Mouse (Mus musculus): ENCODE measurements around the gene Rab11fip3. TPM values are rescaled to one million over a fixed set of nuclear protein-coding genes. Genes with fewer than 3 reads are reported as not detected.
A peak's percentile ranks its signal among the peaks of the same experiment; 100 is the strongest.
"Not testable (repeated sequence)": the region's sequence is repeated elsewhere in the genome, so short reads cannot be mapped to it uniquely, and the experiment has no call there.

Gene Rab11fip3
- polyA plus RNA-seq (2015; fragmentation: Nextera tagmentation; extraction: Ambion mirVana), result 1.8 and 1.9 TPM in 2 replicates

DNA sequence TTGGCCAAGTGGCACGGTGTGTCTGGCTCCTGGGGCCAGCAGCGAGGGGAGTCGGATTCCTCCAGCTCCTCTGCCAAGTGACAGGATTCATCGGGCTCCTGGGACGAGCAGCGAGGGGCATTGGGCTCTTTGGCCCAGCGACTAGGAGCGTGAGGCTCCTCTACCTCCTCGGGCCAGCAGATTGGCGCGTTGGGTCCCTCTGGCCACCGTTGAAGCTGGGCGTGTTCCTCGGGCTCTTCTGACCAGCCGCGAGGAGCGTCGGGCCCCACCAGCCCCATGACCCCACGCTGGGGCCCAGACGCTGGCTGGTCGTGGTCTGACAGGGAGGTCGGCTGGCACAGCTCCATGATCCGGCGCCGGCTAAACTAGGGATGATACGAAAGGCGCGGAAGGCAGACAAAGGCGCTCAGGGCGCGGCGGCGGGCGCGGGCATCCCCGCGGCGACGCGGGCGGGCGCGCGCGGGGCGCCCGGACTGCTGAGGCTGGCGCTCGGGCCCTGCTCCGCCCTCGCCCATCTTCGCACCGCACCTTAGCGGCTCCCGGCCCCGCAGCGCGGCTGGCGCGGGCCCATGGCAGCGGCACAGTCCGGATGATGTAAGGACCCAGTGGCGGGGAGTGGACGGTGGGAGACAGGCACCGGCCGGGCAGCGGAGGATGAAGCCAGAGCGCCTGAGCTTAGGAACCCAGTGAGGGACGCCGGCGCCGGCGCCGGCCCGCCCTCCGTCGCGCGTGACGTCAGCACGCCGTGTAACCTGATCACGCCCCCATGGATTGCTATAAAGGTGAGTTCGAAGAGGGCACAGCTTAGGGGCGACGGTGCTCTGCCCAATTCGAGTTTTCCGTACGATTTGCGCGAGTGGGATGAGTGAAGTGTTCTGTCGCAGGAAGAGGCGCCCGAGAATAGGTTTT is at the start of gene Rab11fip3:
Gene Rab11fip3, minus strand, starts transcription at position 725 of the 909 bp plus-strand sequence.
- peak within 1 kb of the TSS; percentile 71 for H3K9ac ChIP-seq
- H3K4me3 ChIP-seq (replicated peaks), result peak within 1 kb of the TSS; percentile 76
- no peak within 1 kb of the TSS for H3K27ac ChIP-seq
- DNase-seq (peak; percentile 52), ATAC-seq (ENCODE audit: low read depth) (peak; percentile 88)
- peak within 1 kb of the TSS; percentile 96 for H3K4me2 ChIP-seq
- H3K36me3 ChIP-seq, result no peaks in the 10 kb centered on the region
- H3K27me3 ChIP-seq, result peaks cover 76% of the 10 kb centered on the region
- peaks cover 44% of the 10 kb centered on the region for H3K4me1 ChIP-seq (replicated peaks)
- under 1% methylated on average over 84 of the region's 94 CpGs for WGBS (ENCODE audit: insufficient replicate concordance)
- H3K9me3 ChIP-seq (replicated peaks), result 0 out of 2 replicates have a peak, but pooled peaks cover 3% of the 10 kb centered on the region

DNA sequence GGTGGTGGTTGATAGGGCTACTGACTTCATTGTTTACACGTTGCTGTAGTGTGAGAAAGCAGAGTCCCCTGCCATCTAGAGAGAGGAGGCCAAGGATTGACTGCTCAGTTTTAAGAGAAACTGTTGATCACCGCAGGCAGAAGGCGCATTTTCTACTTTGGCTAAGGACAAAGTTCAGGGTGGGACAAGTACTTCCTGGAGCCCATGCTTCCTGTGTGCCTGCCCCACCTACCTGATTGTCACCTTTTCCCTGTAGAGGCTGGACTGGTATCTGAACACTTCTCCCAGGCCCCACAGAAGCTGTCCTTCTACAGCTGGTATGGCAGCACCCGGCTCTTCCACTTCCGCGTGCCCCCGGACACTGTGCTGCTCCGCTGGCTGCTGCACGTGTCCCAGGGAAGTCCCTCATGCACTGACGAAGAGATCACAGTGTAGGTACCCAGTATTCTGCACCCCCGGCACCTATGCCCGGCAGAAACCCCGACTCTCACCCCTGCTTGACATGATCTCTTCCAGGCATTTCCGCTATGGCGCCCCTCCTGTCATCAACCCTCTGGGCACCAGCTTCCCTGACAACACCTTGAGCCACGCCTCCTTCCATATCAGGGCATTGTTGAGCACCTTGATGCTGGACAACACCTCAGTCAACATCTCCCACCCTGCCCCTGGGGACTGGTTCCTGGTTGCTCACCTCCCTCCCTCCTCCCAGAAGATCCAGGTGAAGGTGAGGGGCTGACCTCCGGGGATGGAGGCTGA is 47.3 kb upstream of the Rab11fip3 start:
- ATAC-seq (ENCODE audit: low read depth) (no peak), DNase-seq (no peak)
- WGBS (ENCODE audit: insufficient replicate concordance), result 73% methylated on average over 17 of the region's 17 CpGs
- H3K9me3 ChIP-seq (replicated peaks), result no peaks in the 10 kb centered on the region
- H3K4me3 ChIP-seq (replicated peaks), result no peak overlapping the region
- H3K4me2 ChIP-seq, result no peak overlapping the region
- H3K27ac ChIP-seq, result no peak overlapping the region
- peaks cover 79% of the 10 kb centered on the region for H3K27me3 ChIP-seq
- no peak overlapping the region for H3K9ac ChIP-seq
- H3K36me3 ChIP-seq, result no peaks in the 10 kb centered on the region
- H3K4me1 ChIP-seq (replicated peaks), result peaks cover 40% of the 10 kb centered on the region

DNA sequence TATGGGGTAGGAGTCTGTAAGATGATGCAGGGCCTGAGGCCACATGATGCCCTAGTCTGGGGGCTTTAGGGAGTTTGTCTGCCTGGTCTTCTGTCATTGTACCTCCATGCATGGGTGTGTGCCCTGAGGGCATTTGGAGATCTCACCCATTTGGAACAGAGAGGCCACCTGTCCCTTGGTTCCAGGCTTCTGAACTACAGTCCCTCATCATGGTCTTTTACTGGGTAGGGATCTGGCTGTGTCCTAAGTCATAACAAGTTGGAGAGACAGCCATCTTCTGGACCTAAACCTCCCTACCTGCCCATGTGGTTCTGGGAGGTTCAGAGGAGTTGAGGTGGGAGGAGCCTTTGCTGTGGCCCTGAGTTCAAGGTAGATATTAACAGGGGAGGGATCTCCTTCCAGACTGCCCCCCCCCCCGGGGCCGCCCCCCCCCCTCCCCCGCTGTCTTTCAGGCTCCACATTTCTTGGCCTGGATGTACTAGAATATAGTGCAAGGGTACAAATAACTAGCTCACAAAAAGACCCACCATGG is 46.7 kb upstream of the Rab11fip3 start:
- Histone ChIP-seq H3K4me1 (replicated peaks) (peaks cover 40% of the 10 kb centered on the region), H3K36me3 (no peaks in the 10 kb centered on the region), H3K27ac (no peak overlapping the region), H3K4me3 (replicated peaks) (no peak overlapping the region), H3K9ac (no peak overlapping the region), H3K9me3 (replicated peaks) (no peaks in the 10 kb centered on the region), H3K4me2 (no peak overlapping the region), H3K27me3 (peaks cover 86% of the 10 kb centered on the region)
- DNase-seq (no peak), ATAC-seq (ENCODE audit: low read depth) (no peak)
- 34% methylated on average over 3 of the region's 3 CpGs for WGBS (ENCODE audit: insufficient replicate concordance)

GRCm38 (mm10) chr17:26115205-26115898 is 46.0 kb upstream of the Rab11fip3 start:
- no peak overlapping the region for H3K9ac ChIP-seq
- no peak overlapping the region for H3K4me2 ChIP-seq
- peaks cover 92% of the 10 kb centered on the region for H3K27me3 ChIP-seq
- DNase-seq (no peak), ATAC-seq (ENCODE audit: low read depth) (no peak)
- no peak overlapping the region for H3K27ac ChIP-seq
- H3K4me1 ChIP-seq (replicated peaks), result peaks cover 36% of the 10 kb centered on the region
- H3K4me3 ChIP-seq (replicated peaks), result no peak overlapping the region
- H3K9me3 ChIP-seq (replicated peaks), result no peaks in the 10 kb centered on the region
- 63% methylated on average over 7 of the region's 7 CpGs for WGBS (ENCODE audit: insufficient replicate concordance)
- H3K36me3 ChIP-seq, result no peaks in the 10 kb centered on the region

DNA sequence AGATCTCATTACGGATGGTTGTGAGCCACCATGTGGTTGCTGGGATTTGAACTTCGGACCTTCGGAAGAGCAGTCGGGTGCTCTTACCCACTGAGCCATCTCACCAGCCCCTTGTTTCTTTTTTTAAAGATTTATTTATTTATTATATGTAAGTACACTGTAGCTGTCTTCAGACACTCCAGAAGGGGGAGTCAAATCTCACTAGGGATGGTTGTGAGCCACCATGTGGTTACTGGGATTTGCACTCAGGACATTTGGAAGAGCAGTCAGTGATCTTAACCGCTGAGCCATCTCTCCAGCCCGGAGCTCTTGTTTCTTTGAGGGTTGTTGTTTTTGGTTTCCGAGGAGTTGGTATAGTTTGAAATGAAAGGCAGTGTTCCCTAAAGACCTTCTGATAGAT is 45.1 kb upstream of the Rab11fip3 start:
- DNase-seq; H3K9ac ChIP-seq; H3K4me2 ChIP-seq; ATAC-seq (ENCODE audit: low read depth); H3K9me3 ChIP-seq (replicated peaks); H3K4me3 ChIP-seq (replicated peaks); H3K36me3 ChIP-seq; H3K27ac ChIP-seq: not testable (repeated sequence)
- 60% methylated on average over 7 of the region's 7 CpGs for WGBS (ENCODE audit: insufficient replicate concordance)
- H3K27me3 ChIP-seq, result peaks cover 95% of the 10 kb centered on the region
- peaks cover 30% of the 10 kb centered on the region for H3K4me1 ChIP-seq (replicated peaks)

DNA sequence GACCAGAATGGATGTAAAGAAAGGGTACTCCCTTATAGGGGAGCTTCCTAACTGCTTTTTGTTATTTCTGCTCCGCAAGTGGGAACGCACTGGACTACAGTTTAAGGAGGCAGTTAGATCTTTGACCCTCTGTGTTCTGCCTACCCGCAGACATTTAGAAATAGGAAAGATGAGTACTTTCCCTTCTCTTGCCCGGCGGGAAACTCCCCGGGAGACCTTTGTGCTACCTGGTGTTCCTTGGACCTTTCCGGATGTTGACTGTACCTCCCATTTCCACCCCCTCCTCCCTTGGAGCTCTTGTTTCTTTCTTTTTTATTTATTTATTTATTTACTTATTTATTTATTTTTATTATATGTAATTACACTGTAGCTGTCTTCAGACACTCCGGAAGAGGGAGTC is 44.7 kb upstream of the Rab11fip3 start:
- H3K4me1 ChIP-seq (replicated peaks), result peaks cover 30% of the 10 kb centered on the region
- no peak for DNase-seq
- H3K27me3 ChIP-seq, result peaks cover 95% of the 10 kb centered on the region
- 11% methylated on average over 8 of the region's 8 CpGs for WGBS (ENCODE audit: insufficient replicate concordance)
- no peaks in the 10 kb centered on the region for H3K9me3 ChIP-seq (replicated peaks)
- H3K4me3 ChIP-seq (replicated peaks), result peak overlapping the region; percentile 77
- H3K9ac ChIP-seq, result peak overlapping the region; percentile 80
- no peak overlapping the region for H3K27ac ChIP-seq
- H3K4me2 ChIP-seq, result peak overlapping the region; percentile 93
- ATAC-seq (ENCODE audit: low read depth), result no peak
- no peaks in the 10 kb centered on the region for H3K36me3 ChIP-seq

DNA sequence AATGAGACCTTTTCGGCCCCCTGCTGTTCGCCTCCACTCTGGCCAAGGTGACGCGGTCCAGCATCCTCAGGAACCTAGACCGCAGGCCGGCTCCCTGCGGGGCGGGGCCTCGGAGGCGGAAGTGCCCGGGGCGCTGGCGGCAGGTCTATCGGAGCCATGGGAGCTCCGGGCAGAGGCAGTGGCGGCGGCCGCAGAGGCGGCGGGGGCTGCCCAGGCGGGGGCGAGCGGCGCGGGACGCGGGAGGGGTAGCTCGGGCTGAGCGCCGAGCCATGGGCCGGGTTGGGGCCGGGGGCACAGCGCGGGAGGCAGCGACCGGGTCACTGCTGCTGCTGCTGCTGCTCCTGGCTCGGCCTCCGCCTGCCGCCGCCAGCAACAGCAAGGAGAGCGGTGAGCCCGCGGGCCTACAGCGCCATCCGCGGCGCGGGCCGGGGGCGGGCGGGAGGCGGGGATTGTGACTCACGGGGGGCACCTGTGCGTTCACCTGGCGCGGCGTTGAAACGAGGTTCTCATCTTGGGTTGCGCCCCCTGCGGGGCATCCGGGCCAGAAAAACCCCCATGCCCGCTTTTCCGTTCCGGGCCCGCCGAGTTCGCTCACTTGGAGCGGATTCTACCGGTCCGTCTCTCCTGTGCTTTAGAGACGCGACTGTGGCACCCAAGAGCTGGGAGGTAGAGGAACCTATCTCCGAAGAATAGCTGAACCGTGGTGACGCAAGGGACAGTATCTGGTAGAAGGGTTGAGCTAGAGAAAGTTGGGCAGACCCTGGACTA is 44.0 kb upstream of the Rab11fip3 start, which contains the start of gene Tmem8:
Gene Tmem8, plus strand, starts transcription at position 119 of the 768 bp plus-strand sequence.
- WGBS (ENCODE audit: insufficient replicate concordance), result under 1% methylated on average over 63 of the region's 75 CpGs
- Histone ChIP-seq H3K9ac (peak within 1 kb of the TSS; percentile 80), H3K36me3 (no peaks in the 10 kb centered on the region), H3K9me3 (replicated peaks) (no peaks in the 10 kb centered on the region), H3K4me1 (replicated peaks) (peaks cover 30% of the 10 kb centered on the region), H3K27me3 (peaks cover 90% of the 10 kb centered on the region), H3K27ac (0 out of 2 replicates have a peak within 1 kb of the TSS, but pooled peaks have one; percentile 9), H3K4me3 (replicated peaks) (peak within 1 kb of the TSS; percentile 77), H3K4me2 (peak within 1 kb of the TSS; percentile 93)
- ATAC-seq (ENCODE audit: low read depth) (peak; percentile 70), DNase-seq (peak; percentile 62)

DNA sequence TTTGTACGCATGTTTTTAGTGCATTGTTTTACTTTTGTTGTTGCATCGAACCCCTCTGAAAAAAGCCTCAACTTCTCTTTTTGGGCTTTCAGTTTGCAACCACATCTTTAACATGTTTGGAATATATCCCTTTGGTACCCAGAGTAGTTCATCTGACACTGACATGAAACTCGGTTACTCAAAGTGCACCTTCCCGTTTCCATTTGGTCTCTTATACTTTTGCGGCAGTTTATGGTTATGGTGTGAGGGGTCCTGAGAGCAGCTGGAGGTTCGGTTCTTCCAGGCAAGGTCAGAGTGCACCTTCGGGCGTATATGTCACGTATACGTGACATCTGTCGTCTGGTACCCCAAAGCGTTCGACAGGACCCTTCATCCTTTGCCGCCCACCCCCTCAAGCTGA is 43.4 kb upstream of the Rab11fip3 start:
- Histone ChIP-seq H3K9me3 (replicated peaks) (no peaks in the 10 kb centered on the region), H3K4me2 (peak overlapping the region; percentile 93), H3K27me3 (peaks cover 84% of the 10 kb centered on the region), H3K36me3 (no peaks in the 10 kb centered on the region), H3K9ac (peak overlapping the region; percentile 80), H3K4me3 (replicated peaks) (peak overlapping the region; percentile 77), H3K4me1 (replicated peaks) (peaks cover 30% of the 10 kb centered on the region), H3K27ac (no peak overlapping the region)
- no peak for DNase-seq
- no peak for ATAC-seq (ENCODE audit: low read depth)
- WGBS (ENCODE audit: insufficient replicate concordance), result 16% methylated on average over 14 of the region's 14 CpGs

DNA sequence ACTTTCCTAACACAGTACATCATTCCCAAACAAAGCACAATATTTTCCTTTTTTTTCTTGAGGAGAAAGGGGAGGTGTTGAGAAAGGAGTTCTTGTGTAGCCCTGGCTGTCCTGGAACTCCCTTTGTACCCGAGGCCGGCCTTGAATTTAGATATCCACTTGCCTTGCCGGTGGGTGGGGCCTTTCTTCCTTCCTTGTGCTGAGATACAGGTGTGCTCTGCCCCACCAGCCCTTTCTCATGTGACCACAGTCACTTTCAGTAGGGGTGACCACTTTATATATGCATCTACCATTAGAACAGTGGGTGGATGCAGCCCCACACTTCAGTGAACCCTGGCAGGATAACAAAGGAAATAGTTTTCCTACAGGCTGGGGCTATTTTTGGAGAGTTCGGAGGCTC is 42.4 kb upstream of the Rab11fip3 start:
- Histone ChIP-seq H3K4me2 (no peak overlapping the region), H3K9ac (no peak overlapping the region), H3K4me3 (replicated peaks) (no peak overlapping the region), H3K27ac (no peak overlapping the region), H3K9me3 (replicated peaks) (no peaks in the 10 kb centered on the region), H3K36me3 (no peaks in the 10 kb centered on the region), H3K27me3 (peaks cover 74% of the 10 kb centered on the region), H3K4me1 (replicated peaks) (peaks cover 29% of the 10 kb centered on the region)
- WGBS (ENCODE audit: insufficient replicate concordance), result 37% methylated on average over 4 of the region's 4 CpGs
- DNase-seq (no peak), ATAC-seq (ENCODE audit: low read depth) (no peak)

DNA sequence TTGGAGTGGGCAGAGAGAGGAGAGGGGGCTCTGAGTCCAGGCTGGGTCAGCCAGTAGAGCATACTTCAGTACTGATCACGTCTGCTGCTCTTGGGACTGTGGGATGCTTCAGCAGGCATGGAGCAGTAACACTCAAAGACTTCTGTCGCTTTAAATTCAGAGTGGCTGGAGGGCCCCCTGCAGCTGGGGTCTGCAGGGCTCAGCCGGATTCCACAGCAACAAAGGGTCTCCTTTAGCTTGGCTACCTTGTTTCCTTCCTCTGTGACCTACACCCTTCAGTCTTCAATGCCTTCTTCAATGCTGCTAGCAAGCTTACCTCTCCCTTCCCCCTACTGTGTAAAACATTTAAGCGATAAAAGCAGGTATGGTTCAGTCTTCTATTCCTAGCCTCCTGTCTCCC is 41.7 kb upstream of the Rab11fip3 start:
- Histone ChIP-seq H3K36me3 (no peaks in the 10 kb centered on the region), H3K4me2 (no peak overlapping the region), H3K9me3 (replicated peaks) (no peaks in the 10 kb centered on the region), H3K4me1 (replicated peaks) (peaks cover 23% of the 10 kb centered on the region), H3K27ac (no peak overlapping the region), H3K27me3 (peaks cover 67% of the 10 kb centered on the region), H3K4me3 (replicated peaks) (no peak overlapping the region), H3K9ac (no peak overlapping the region)
- DNase-seq (no peak), ATAC-seq (ENCODE audit: low read depth) (no peak)
- 21% methylated on average over 4 of the region's 4 CpGs for WGBS (ENCODE audit: insufficient replicate concordance)
